12 mouse cellular contexts compared by ENCODE assay signal in genomic region chr1:108649588-108650378, GRCm38 (mm10).
DNase-seq lines count a peak whose midpoint lies in the region; ATAC-seq and TF ChIP-seq lines count a peak whose summit lies in the region.
"Had no signal": no experiment of that assay in that cellular context is flagged by ENCODE, and none has a peak within 500 bp of the region (broad histone marks: within the 10 kb centered on the region; RNA-seq: fewer than 3 reads in every experiment).

No protein-coding gene starts in this region.

- no peaks in the 10 kb centered on the region for H3K9me3 ChIP-seq in limb, embryonic 14.5 days (ENCODE audit: control insufficient read depth, low read length)
- no peaks in the 10 kb centered on the region for H3K9me3 ChIP-seq in limb, embryonic 10.5 days (replicated peaks)
- H3K9me3 ChIP-seq: kidney, embryonic 15.5 days had no signal

- H3K4me2 ChIP-seq in limb, embryonic 14.5 days (replicated peaks; ENCODE audit: low read depth, low read length, severe bottlenecking): no peak overlapping the region
- H3K4me2 ChIP-seq: kidney, embryonic 15.5 days; lung, embryonic 14.5 days had no signal

- no peaks in the 10 kb centered on the region for H3K36me3 ChIP-seq in limb, embryonic 14.5 days (ENCODE audit: control insufficient read depth, insufficient read depth, low read length)
- H3K36me3 ChIP-seq in limb, embryonic 10.5 days: no peaks in the 10 kb centered on the region
- H3K36me3 ChIP-seq: kidney, embryonic 15.5 days had no signal

- H3K9ac ChIP-seq in limb, embryonic 14.5 days (ENCODE audit: low read depth, low read length, severe bottlenecking): no peak overlapping the region
- H3K9ac ChIP-seq: kidney, embryonic 15.5 days; lung, embryonic 14.5 days had no signal

- DNase-seq in limb, embryonic 14.5 days (ENCODE audit: low spot score): no peak
- DNase-seq in limb, embryonic 10.5 days (ENCODE audit: low spot score): no peak
- DNase-seq in cerebellum, postnatal 10 days: peak; percentile 76 to 78
- DNase-seq in layer of hippocampus, adult 11-12 months (ENCODE audit: low spot score): peak; percentile 3
- DNase-seq in retina, postnatal 1 day: peak; percentile 43
- DNase-seq in ovary, postnatal 36 days (ENCODE audit: low spot score): no peak
- no peak for DNase-seq in right cerebral cortex, postnatal 25 days
- DNase-seq: adrenal gland, postnatal 14 days; heart, postnatal 4 days; lung, embryonic 14.5 days had no signal

- H3K4me1 ChIP-seq in limb, embryonic 14.5 days (ENCODE audit: control insufficient read depth, insufficient read depth, low read length): no peaks in the 10 kb centered on the region
- no peaks in the 10 kb centered on the region for H3K4me1 ChIP-seq in limb, embryonic 10.5 days
- H3K4me1 ChIP-seq: kidney, embryonic 15.5 days had no signal

- TF ChIP-seq POLR2A in limb, embryonic 14.5 days (IDR thresholded peaks at IDR 0.05; ENCODE audit: borderline replicate concordance, extremely low read depth, insufficient read depth, insufficient read length): no peak

- no peaks in the 10 kb centered on the region for H3K27me3 ChIP-seq in limb, embryonic 14.5 days (ENCODE audit: control insufficient read depth, insufficient read depth, low read length)
- H3K27me3 ChIP-seq in limb, embryonic 10.5 days (ENCODE audit: low read depth, poor library complexity, severe bottlenecking): no peaks in the 10 kb centered on the region
- H3K27me3 ChIP-seq: kidney, embryonic 15.5 days; Patski had no signal

- no peak overlapping the region for H3K4me3 ChIP-seq in limb, embryonic 14.5 days (replicated peaks; ENCODE audit: low read length)
- no peak overlapping the region for H3K4me3 ChIP-seq in limb, embryonic 10.5 days
- H3K4me3 ChIP-seq: kidney, embryonic 15.5 days had no signal

- H3K27ac ChIP-seq in limb, embryonic 14.5 days (replicated peaks; ENCODE audit: low read depth, low read length): no peak overlapping the region
- no peak overlapping the region for H3K27ac ChIP-seq in limb, embryonic 10.5 days
- H3K27ac ChIP-seq: kidney, embryonic 15.5 days had no signal

- 69% methylated on average over 6 of the region's 6 CpGs for WGBS in limb, embryonic 14.5 days
- 79% methylated on average over 6 of the region's 6 CpGs for WGBS in limb, embryonic 10.5 days

- peak; percentile 26; the same call in 1 of the 2 replicates for ATAC-seq in limb, embryonic 14.5 days (ENCODE audit: low FRiP score, low read depth)
- ATAC-seq: Patski had no signal

Comparison
In these comparisons a context has a peak if more than half of its experiments do, and no peak if none do; other contexts are left out.
1. DNase-seq: peak in cerebellum, postnatal 10 days (2 of 2), layer of hippocampus, adult 11-12 months (single experiment) and retina, postnatal 1 day (single experiment); none in limb, embryonic 14.5 days (single experiment), limb, embryonic 10.5 days (single experiment), ovary, postnatal 36 days (single experiment) and right cerebral cortex, postnatal 25 days (single experiment).